Mouse (Mus musculus): ENCODE measurements around the gene Amhr2. TPM values are rescaled to one million over a fixed set of nuclear protein-coding genes. Genes with fewer than 3 reads are reported as not detected.

The Amhr2 gene
- polyA plus RNA-seq (2015; fragmentation: Nextera tagmentation; extraction: Ambion mirVana), result 0.27 and 0.63 TPM in 2 replicates

DNA sequence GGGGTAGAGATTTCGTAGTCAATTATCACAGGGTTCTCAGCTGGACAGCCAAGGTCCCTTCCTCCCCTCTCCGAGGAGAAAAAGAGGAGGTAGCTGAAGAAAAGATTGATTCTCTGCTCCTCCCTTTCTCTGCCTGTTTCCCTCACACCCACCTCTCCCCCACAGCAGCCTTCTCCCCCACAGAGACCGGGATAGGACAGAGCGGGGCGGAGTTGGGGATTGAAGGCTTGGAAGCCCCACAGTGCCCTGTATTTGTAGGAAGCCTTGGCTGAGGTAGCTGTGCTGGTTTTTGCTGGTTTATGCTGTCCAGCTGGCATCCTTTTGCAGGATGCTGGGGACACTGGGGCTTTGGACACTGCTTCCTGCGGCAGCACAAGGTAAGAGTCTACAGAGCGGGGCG is at the start of gene Amhr2:
Amhr2 (plus strand) TSS at position 222 of the 400 bp plus-strand sequence.

DNA sequence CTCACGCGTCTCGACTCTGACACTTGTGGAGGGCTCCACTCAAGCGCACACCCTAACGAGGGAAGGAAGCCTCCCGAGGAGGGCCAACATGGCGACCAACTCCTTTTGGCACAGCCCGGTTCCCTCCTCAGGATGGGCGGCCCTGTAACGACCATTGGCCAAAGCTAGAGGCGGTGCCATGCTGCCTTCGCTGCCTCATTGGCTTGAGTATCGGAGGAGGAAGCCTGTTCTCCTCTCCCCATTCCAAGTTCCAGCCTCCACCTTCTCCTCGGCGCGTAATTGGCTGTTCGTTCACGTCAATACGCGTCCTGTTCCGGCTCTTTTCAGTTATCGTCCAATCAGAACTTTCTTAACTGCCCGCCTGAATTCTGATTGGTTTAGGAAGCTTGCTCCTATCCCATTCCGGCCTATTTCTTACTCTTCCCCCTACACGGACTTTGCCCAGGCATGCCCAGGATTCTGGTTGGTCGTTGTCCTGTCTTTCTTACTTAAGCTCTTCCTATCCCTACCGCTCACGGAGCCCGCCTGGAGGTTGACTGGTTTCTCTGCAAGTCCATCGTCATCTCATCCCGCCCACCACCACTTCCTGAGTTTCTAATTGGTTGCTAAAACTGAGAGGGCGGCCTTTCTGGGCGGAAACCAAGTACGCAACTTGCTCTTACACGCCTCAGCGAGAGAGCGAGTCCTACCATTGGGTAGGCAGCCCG is 39.5 kb upstream of the Amhr2 start, which contains the start of gene Sp1:
Sp1 (plus strand) TSS at position 655 of the 707 bp plus-strand sequence.

DNA sequence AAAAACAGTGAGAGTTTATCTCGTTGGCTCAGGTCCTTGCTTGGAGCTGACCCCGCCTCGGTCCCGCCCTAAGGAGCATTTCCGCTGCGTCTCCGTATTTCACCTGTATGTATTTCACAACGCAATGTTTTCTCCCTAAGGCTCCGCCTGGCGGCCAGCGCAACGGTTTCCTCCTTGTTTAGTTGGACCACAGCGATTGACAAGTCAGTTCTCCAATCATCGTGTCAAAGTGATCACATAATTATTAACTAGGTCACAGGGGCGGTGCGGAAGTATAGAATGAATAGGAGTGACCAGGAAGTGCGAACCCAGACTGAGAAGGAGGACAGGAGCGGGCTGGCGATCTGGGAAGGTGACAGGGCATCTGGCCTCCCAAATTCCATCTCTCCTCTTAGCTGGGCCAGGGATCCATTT is 13.7 kb downstream of the Amhr2 start, which contains the start of gene Prr13:
Prr13 (plus strand) TSS at position 125 of the 414 bp plus-strand sequence.

DNA sequence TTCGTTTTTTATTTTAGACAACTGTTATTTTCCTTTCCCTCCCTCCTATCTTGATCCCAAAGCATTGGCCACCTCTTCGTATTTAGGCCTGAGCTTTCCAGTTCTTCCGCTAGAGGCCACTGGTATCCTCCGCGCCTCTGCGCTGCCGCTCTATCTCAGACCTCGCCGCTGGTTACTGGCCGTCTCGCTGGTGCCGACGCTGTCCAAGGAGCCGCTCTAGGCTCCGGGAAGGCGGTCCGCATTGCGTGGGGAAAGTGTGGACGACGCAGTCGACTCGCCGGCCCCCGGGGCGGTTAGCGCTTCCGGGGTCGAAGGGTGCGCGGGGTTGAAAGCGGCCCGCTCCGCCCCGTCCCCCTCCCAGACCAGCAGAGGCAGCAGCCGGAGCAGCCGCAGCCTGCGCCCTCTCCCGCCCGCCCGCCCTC is 25.0 kb downstream of the Amhr2 start, which contains the start of gene Pcbp2:
Pcbp2 (plus strand) TSS at position 357 of the 422 bp plus-strand sequence.

DNA sequence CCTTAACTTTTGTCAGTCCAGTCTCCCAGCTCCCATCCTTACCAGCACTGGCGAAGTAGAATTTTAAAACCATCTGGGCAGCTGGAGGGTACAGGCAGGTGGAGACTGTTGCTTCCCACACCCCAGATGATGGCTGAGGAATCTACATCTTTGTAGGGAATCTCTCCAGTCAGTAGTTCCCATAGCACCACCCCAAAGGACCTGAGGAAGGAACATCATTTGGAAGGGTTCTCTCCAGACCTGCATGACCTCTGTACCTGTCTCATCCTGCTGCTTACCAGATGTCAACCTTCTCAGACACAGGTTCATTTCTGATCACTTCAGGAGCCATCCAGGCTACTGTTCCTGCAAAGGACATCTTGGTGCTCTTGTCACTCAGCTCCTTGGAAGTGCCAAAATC is 58.3 kb downstream of the Amhr2 start, which contains the start of gene Gm10337:
Gm10337 (plus strand) TSS at position 276 of the 400 bp plus-strand sequence.

Other genes with a start within 250 kb of the Amhr2 start
- 21.3 and 21.8 TPM in 2 replicates for gene Zfp740, start 242.1 kb upstream of the Amhr2 start, polyA plus RNA-seq (2015; fragmentation: Nextera tagmentation; extraction: Ambion mirVana)
- 54.0 and 55.8 TPM in 2 replicates for gene Csad, start 240.6 kb upstream of the Amhr2 start, polyA plus RNA-seq (2015; fragmentation: Nextera tagmentation; extraction: Ambion mirVana)
- gene Itgb7, start 213.4 kb upstream of the Amhr2 start, polyA plus RNA-seq (2015; fragmentation: Nextera tagmentation; extraction: Ambion mirVana), result 1.2 and 2.5 TPM in 2 replicates
- gene Rarg, start 187.8 kb upstream of the Amhr2 start, polyA plus RNA-seq (2015; fragmentation: Nextera tagmentation; extraction: Ambion mirVana), result 27.1 and 28.4 TPM in 2 replicates
- gene Gm9918, start 174.8 kb upstream of the Amhr2 start, polyA plus RNA-seq (2015; fragmentation: Nextera tagmentation; extraction: Ambion mirVana), result 0.07 TPM in 1 of 2 replicates, not detected in the other
- 81.9 and 85.2 TPM in 2 replicates for gene Mfsd5, start 165.9 kb upstream of the Amhr2 start, polyA plus RNA-seq (2015; fragmentation: Nextera tagmentation; extraction: Ambion mirVana)
- 4.2 and 5.0 TPM in 2 replicates for gene Espl1, start 149.1 kb upstream of the Amhr2 start, polyA plus RNA-seq (2015; fragmentation: Nextera tagmentation; extraction: Ambion mirVana)
- 296 and 317 TPM in 2 replicates for gene Pfdn5, start 119.3 kb upstream of the Amhr2 start, polyA plus RNA-seq (2015; fragmentation: Nextera tagmentation; extraction: Ambion mirVana)
- 46.2 and 48.2 TPM in 2 replicates for gene Myg1, start 113.7 kb upstream of the Amhr2 start, polyA plus RNA-seq (2015; fragmentation: Nextera tagmentation; extraction: Ambion mirVana)
- 28.3 and 30.9 TPM in 2 replicates for gene Aaas, start 94.6 kb upstream of the Amhr2 start, polyA plus RNA-seq (2015; fragmentation: Nextera tagmentation; extraction: Ambion mirVana)
- 0.24 TPM in 2 replicates for gene Sp7, start 78.2 kb upstream of the Amhr2 start, polyA plus RNA-seq (2015; fragmentation: Nextera tagmentation; extraction: Ambion mirVana)
- 4.4 and 4.8 TPM in 2 replicates for gene Sp1, start 39.2 kb upstream of the Amhr2 start, polyA plus RNA-seq (2015; fragmentation: Nextera tagmentation; extraction: Ambion mirVana)
- gene Prr13, start 13.7 kb downstream of the Amhr2 start, polyA plus RNA-seq (2015; fragmentation: Nextera tagmentation; extraction: Ambion mirVana), result 111 and 151 TPM in 2 replicates
- 88.8 and 93.4 TPM in 2 replicates for gene Pcbp2, start 25.2 kb downstream of the Amhr2 start, polyA plus RNA-seq (2015; fragmentation: Nextera tagmentation; extraction: Ambion mirVana)
- not detected in 2 replicates for gene Gm10337, start 58.4 kb downstream of the Amhr2 start, polyA plus RNA-seq (2015; fragmentation: Nextera tagmentation; extraction: Ambion mirVana)
- 4.6 TPM in 2 replicates for gene Map3k12, start 71.7 kb downstream of the Amhr2 start, polyA plus RNA-seq (2015; fragmentation: Nextera tagmentation; extraction: Ambion mirVana)
- gene Tarbp2, start 72.8 kb downstream of the Amhr2 start, polyA plus RNA-seq (2015; fragmentation: Nextera tagmentation; extraction: Ambion mirVana), result 39.6 and 40.1 TPM in 2 replicates
- 1.4 and 1.7 TPM in 2 replicates for gene Npff, start 79.6 kb downstream of the Amhr2 start, polyA plus RNA-seq (2015; fragmentation: Nextera tagmentation; extraction: Ambion mirVana)
- gene Gm28047, start 179.7 kb downstream of the Amhr2 start, polyA plus RNA-seq (2015; fragmentation: Nextera tagmentation; extraction: Ambion mirVana), result 0.28 TPM in 1 of 2 replicates, not detected in the other
- gene Atf7, start 180.1 kb downstream of the Amhr2 start, polyA plus RNA-seq (2015; fragmentation: Nextera tagmentation; extraction: Ambion mirVana), result 21.9 and 26.8 TPM in 2 replicates
- gene Atp5g2, start 227.0 kb downstream of the Amhr2 start, polyA plus RNA-seq (2015; fragmentation: Nextera tagmentation; extraction: Ambion mirVana), result 66.5 and 82.5 TPM in 2 replicates

Data from urinary bladder, postnatal 0 days (tissue).